Mouse (Mus musculus): Measurements from ENCODE around the gene Pglyrp1. TPM values are rescaled to one million over a fixed set of nuclear protein-coding genes. Genes with fewer than 3 reads are reported as not detected.
A peak's percentile ranks its signal among the peaks of the same experiment; 100 is the strongest.

Gene Pglyrp1
- polyA plus RNA-seq, 1 experiment from 2014 or later, result 155 TPM

DNA sequence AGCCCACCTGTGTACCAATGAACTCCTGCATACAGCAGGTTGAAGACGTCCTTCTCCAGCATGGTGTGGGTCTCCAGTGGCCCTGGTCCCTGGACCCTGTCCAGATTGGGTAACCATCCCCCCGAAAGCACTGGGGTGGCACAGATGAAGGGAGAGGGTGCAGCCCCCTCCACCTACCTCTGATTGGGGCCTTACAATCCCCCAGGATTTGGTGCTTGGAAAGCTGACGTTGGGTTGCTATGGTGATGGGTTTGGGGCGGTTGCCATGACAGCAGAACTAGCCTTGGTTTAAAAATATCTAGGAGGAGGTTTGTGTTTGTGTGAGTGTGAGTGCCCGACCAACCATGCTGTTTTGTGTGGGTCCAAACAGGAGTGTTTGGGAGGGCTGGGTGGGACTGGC lies 51.7 kb downstream of the Pglyrp1 start:
- no peak for ATAC-seq
- H3K27ac ChIP-seq (ENCODE audit: low read depth, low read length), result no peak overlapping the region

DNA sequence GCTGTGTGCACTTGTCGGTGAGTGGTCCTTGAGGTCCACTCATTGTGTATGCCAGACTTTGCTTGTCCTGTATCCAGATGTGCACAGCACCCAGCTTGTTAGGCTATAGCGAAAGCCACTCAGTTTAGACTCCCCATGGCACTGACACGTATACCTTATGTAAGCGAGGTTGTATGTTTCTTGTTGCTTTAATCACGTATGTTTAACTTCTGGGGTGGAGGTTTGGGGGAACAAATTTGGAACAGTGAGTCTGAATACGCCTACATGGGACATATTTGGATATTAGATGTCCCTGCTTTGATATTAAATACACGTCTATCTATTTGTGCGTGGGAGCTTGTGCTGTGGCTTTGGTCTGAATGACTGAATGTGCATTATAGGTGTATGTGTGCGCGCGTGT lies 52.1 kb downstream of the Pglyrp1 start:
- no peak for ATAC-seq
- no peak overlapping the region for H3K4me3 ChIP-seq (ENCODE audit: low read depth, low read length)
- H3K27ac ChIP-seq (ENCODE audit: low read depth, low read length), result no peak overlapping the region
- H3K4me1 ChIP-seq (replicated peaks; ENCODE audit: control insufficient read depth, insufficient read depth, low read length), result no peaks in the 10 kb centered on the region; the same call in 1 of the 2 replicates
- H3K27me3 ChIP-seq (replicated peaks; ENCODE audit: control insufficient read depth, insufficient read depth, low read length), result peaks cover 38% of the 10 kb centered on the region
- H3K36me3 ChIP-seq (ENCODE audit: control insufficient read depth, insufficient read depth), result no peaks in the 10 kb centered on the region
- TF ChIP-seq CTCF (IDR thresholded peaks at IDR 0.05; ENCODE audit: low read depth), result no peak
- no peaks in the 10 kb centered on the region for H3K9me3 ChIP-seq (ENCODE audit: control insufficient read depth)
- H3K9ac ChIP-seq (ENCODE audit: low read depth, low read length), result no peak overlapping the region
- H3K4me2 ChIP-seq (replicated peaks; ENCODE audit: low read depth), result no peak overlapping the region
- whole genome bisulfite sequencing, result 75% methylated on average over 11 of the region's 11 CpGs

More for the DNA sequence above, 51.7 kb downstream of the Pglyrp1 start:
- no peaks in the 10 kb centered on the region for H3K36me3 ChIP-seq (ENCODE audit: control insufficient read depth, insufficient read depth)
- H3K9ac ChIP-seq (ENCODE audit: low read depth, low read length), result no peak overlapping the region
- H3K4me2 ChIP-seq (replicated peaks; ENCODE audit: low read depth), result no peak overlapping the region
- no peak for TF ChIP-seq CTCF (IDR thresholded peaks at IDR 0.05; ENCODE audit: low read depth)
- no peaks in the 10 kb centered on the region; the same call in 1 of the 2 replicates for H3K4me1 ChIP-seq (replicated peaks; ENCODE audit: control insufficient read depth, insufficient read depth, low read length)
- H3K27me3 ChIP-seq (replicated peaks; ENCODE audit: control insufficient read depth, insufficient read depth, low read length), result peaks cover 38% of the 10 kb centered on the region
- H3K4me3 ChIP-seq (ENCODE audit: low read depth, low read length), result no peak overlapping the region
- H3K9me3 ChIP-seq (ENCODE audit: control insufficient read depth), result no peaks in the 10 kb centered on the region
- 46% methylated on average over 5 of the region's 5 CpGs for WGBS

DNA sequence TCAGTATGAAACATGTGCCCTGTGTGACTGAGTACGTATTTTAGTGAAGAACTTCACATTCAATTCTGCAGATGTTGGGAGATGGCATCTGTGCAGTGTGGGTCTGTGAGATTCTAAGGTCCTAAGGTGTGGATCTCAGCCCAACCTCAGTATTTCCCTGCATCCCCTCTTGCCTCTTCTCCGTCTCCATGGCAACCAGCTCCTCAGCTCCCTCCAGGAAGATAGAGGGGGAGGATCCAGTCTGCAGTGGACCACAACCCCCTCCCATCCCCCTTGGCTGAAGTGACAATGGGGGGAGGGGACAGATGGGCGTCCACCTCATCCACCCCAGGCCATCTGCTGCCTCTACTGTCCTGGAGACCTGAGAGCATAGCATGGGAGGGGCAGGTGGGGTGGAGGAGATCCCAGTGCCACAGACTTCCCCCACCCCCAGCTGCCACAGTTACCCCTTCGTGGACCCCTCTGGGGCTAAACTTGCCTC lies 52.6 kb downstream of the Pglyrp1 start:
- H3K36me3 ChIP-seq (ENCODE audit: control insufficient read depth, insufficient read depth), result no peaks in the 10 kb centered on the region
- WGBS, result 32% methylated on average over 4 of the region's 4 CpGs
- no peak overlapping the region for H3K4me2 ChIP-seq (replicated peaks; ENCODE audit: low read depth)
- no peaks in the 10 kb centered on the region; the same call in 1 of the 2 replicates for H3K4me1 ChIP-seq (replicated peaks; ENCODE audit: control insufficient read depth, insufficient read depth, low read length)
- no peaks in the 10 kb centered on the region for H3K9me3 ChIP-seq (ENCODE audit: control insufficient read depth)
- no peak for ATAC-seq
- peaks cover 38% of the 10 kb centered on the region for H3K27me3 ChIP-seq (replicated peaks; ENCODE audit: control insufficient read depth, insufficient read depth, low read length)
- no peak overlapping the region for H3K9ac ChIP-seq (ENCODE audit: low read depth, low read length)
- TF ChIP-seq CTCF (IDR thresholded peaks at IDR 0.05; ENCODE audit: low read depth), result no peak
- no peak overlapping the region for H3K4me3 ChIP-seq (ENCODE audit: low read depth, low read length)
- no peak overlapping the region for H3K27ac ChIP-seq (ENCODE audit: low read depth, low read length)

DNA sequence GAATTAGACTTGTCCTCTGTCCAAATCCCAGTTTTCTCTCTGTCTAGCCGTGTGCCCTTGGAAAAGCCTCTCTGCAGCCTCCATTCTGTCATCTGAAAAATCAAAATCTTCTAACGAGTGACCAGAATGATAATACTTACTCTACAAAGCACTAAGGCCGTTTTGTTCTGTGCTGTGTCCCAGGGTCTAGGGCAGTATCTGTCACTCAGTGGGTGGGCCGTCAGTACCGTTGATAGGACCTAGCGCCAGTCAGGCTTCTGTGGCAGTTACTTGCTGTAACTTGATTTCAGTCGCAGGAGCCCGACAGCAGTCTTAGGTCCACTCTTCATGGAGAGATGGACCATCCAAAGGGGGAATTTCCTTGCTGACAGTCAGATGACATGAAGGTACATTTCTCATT lies 53.2 kb downstream of the Pglyrp1 start:
- Histone ChIP-seq H3K9me3 (ENCODE audit: control insufficient read depth) (no peaks in the 10 kb centered on the region), H3K9ac (ENCODE audit: low read depth, low read length) (no peak overlapping the region), H3K4me1 (replicated peaks; ENCODE audit: control insufficient read depth, insufficient read depth, low read length) (no peaks in the 10 kb centered on the region; the same call in 1 of the 2 replicates), H3K4me3 (ENCODE audit: low read depth, low read length) (no peak overlapping the region), H3K36me3 (ENCODE audit: control insufficient read depth, insufficient read depth) (no peaks in the 10 kb centered on the region), H3K27me3 (replicated peaks; ENCODE audit: control insufficient read depth, insufficient read depth, low read length) (peaks cover 38% of the 10 kb centered on the region), H3K4me2 (replicated peaks; ENCODE audit: low read depth) (no peak overlapping the region), H3K27ac (ENCODE audit: low read depth, low read length) (no peak overlapping the region)
- ATAC-seq, result no peak
- 12% methylated on average over 8 of the region's 8 CpGs for WGBS
- TF ChIP-seq CTCF (IDR thresholded peaks at IDR 0.05; ENCODE audit: low read depth), result no peak

DNA sequence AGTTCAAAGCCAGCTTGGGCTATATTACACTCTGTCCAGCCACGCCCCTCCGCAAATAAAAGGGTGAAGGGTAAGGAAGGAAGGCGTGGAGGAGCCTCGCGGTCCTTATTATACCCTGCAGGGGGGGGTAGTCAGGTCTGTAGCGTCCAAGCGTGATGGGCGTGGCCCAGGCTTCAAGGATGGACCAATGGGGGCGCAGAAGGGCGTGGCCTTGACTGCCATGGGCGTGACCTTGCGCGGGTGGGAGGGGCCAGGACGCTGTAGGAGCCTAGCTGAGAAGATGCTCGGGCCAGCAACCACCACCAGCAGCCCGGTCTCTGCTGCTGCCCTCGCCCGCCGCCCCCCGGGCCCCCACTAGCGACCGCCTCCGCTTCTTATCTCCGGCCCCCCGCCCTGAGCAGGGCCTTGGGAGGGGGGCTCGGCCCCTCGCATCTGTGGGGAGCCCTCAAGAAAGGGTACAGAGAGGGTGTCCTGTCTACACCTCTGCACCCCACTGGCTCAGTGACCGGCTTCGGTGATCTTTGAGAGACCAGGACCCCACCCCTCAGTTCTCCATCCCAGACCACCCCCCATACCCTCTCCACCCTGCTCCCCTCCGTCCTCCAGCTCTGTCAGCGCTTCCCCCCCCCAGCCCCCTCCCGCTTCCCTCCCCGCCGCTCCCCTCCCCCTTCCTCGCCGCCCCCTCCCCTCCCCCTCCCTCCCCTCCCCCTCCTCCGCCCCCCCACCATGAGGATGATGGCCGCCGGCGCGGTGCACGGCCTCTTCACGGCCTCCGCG lies 54.2 kb downstream of the Pglyrp1 start, which contains the start of gene Nova2:
Gene Nova2 (plus strand): TSS at position 727 of the 777 bp plus-strand sequence.
- peak; percentile 83 for ATAC-seq

DNA sequence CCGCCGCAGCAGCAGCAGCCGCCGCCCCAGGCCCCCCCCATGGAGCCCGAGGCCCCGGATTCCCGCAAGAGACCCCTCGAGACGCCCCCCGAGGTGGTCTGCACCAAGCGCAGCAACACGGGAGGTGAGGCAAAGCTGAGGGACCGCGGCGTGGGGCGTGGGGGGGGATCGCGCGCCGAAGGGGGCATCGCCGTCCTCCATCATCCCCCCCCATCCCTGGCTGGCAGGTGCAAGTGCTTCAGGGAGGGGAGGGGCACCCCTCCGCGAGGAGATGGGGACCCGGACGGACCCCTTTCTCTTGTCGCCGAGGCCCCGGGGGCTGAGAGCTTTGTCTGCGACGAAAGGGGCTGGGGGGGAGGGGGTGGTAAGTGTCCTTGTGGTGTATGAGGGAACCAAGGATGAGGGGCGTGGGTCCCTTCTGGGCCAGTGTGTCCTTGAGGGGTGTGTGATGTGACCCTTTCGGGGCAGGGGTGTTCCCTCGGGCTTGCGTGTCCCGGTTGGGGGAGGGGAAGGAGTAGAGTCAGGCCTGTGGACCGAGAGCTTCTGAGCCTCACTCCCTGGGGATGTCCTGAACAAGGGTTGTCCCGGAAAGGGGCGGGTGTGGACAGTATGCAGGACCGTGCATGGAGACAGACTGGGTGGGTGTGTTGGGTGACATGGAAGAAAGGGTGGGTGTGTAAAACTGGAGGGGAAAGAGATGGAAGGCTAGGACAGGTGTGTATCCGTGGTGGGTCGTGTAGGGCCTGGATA lies 55.1 kb downstream of the Pglyrp1 start:
- Histone ChIP-seq H3K9ac (ENCODE audit: low read depth, low read length) (peak overlapping the region; percentile 22; the same call in 1 of the 2 replicates), H3K4me1 (replicated peaks; ENCODE audit: control insufficient read depth, insufficient read depth, low read length) (no peaks in the 10 kb centered on the region; the same call in 1 of the 2 replicates), H3K4me2 (replicated peaks; ENCODE audit: low read depth) (peak overlapping the region; percentile 72), H3K27me3 (replicated peaks; ENCODE audit: control insufficient read depth, insufficient read depth, low read length) (peaks cover 38% of the 10 kb centered on the region), H3K9me3 (ENCODE audit: control insufficient read depth) (no peaks in the 10 kb centered on the region), H3K36me3 (ENCODE audit: control insufficient read depth, insufficient read depth) (no peaks in the 10 kb centered on the region), H3K4me3 (ENCODE audit: low read depth, low read length) (peak overlapping the region; percentile 48), H3K27ac (ENCODE audit: low read depth, low read length) (peak overlapping the region; percentile 21; the same call in 1 of the 2 replicates)
- ATAC-seq, result no peak
- WGBS, result 4% methylated on average over 31 of the region's 42 CpGs
- no peak for TF ChIP-seq CTCF (IDR thresholded peaks at IDR 0.05; ENCODE audit: low read depth)

More for the DNA sequence above, 54.2 kb downstream of the Pglyrp1 start, which contains the start of gene Nova2:
- Histone ChIP-seq H3K36me3 (ENCODE audit: control insufficient read depth, insufficient read depth) (no peaks in the 10 kb centered on the region), H3K9me3 (ENCODE audit: control insufficient read depth) (no peaks in the 10 kb centered on the region), H3K27ac (ENCODE audit: low read depth, low read length) (peak within 1 kb of the TSS; percentile 21; the same call in 1 of the 2 replicates), H3K9ac (ENCODE audit: low read depth, low read length) (peak within 1 kb of the TSS; percentile 22; the same call in 1 of the 2 replicates), H3K4me3 (ENCODE audit: low read depth, low read length) (peak within 1 kb of the TSS; percentile 48), H3K27me3 (replicated peaks; ENCODE audit: control insufficient read depth, insufficient read depth, low read length) (peaks cover 38% of the 10 kb centered on the region), H3K4me1 (replicated peaks; ENCODE audit: control insufficient read depth, insufficient read depth, low read length) (no peaks in the 10 kb centered on the region; the same call in 1 of the 2 replicates), H3K4me2 (replicated peaks; ENCODE audit: low read depth) (peak within 1 kb of the TSS; percentile 72)
- TF ChIP-seq CTCF (IDR thresholded peaks at IDR 0.05; ENCODE audit: low read depth), result peak; percentile 44
- under 1% methylated on average over 32 of the region's 45 CpGs for WGBS
